Mouse (Mus musculus) midbrain, embryonic 10.5 days (tissue): Measurements from ENCODE around the gene Lrrc40. TPM values are rescaled to one million over a fixed set of nuclear protein-coding genes. Genes with fewer than 3 reads are reported as not detected.
"Not testable (repeated sequence)": the region's sequence is repeated elsewhere in the genome, so short reads cannot be mapped to it uniquely, and the experiment has no call there.

Experiments
- DNase-seq: peaks from one replicate; pipeline ENCODE4 v3.0.0-alpha.2; 2017; ENCODE audit warnings: low spot score
- H3K27ac ChIP-seq: fragments of 300-500 bp; sonication (generic); replicated peaks from 2 replicates; pipeline ENCODE4 v1.5.1; 2016; ENCODE audit warnings: mild to moderate bottlenecking
- H3K27me3 ChIP-seq: fragments of 300-500 bp; sonication (generic); 2 replicates; pipeline ENCODE4 v1.6.1; 2016; ENCODE audit warnings: low read depth, mild to moderate bottlenecking; ENCODE audit not compliant: poor library complexity, severe bottlenecking
- H3K36me3 ChIP-seq: fragments of 300-500 bp; sonication (generic); 2 replicates; pipeline ENCODE4 v1.6.1; 2016; ENCODE audit warnings: mild to moderate bottlenecking, moderate library complexity
- H3K4me1 ChIP-seq: fragments of 300-500 bp; sonication (generic); 2 replicates; pipeline ENCODE4 v1.6.1; 2016
- H3K4me3 ChIP-seq: fragments of 300-500 bp; sonication (generic); 2 replicates; pipeline ENCODE4 v1.5.1; 2016; ENCODE audit warnings: mild to moderate bottlenecking, moderate library complexity
- H3K9me3 ChIP-seq: fragments of 300-500 bp; sonication (generic); replicated peaks from 2 replicates; pipeline ENCODE4 v1.6.1; 2016; ENCODE audit warnings: mild to moderate bottlenecking
- WGBS: fragments of 180-500 bp; shearing (Covaris S2); methylation state at CpG from one replicate; pipeline ENCODE4 v1.1.7; 2016; 5-methylcytosine and 5-hydroxymethylcytosine counted together
- polyA plus RNA-seq: library from polyadenylated mRNA; unstranded; fragments of >200 nt; fragmentation: Nextera tagmentation; extraction: Ambion mirVana; gene quantifications from 2 replicates; pipeline ENCODE4 v1.2.1, GENCODE M21; 2016

The Lrrc40 gene
- polyA plus RNA-seq, 1 experiment from 2014 or later = 91.6 TPM

GRCm38 (mm10) chr3:158102530-158102929 is 66.1 kb downstream of the Lrrc40 start:
- not testable (repeated sequence) for H3K27ac ChIP-seq, H3K27me3 ChIP-seq, H3K9me3 ChIP-seq, H3K36me3 ChIP-seq, DNase-seq, H3K4me3 ChIP-seq, H3K4me1 ChIP-seq
- WGBS = 76% methylated on average over 1 of the region's 1 CpGs

- no peaks in the 10 kb centered on the region for H3K36me3 ChIP-seq
- H3K27me3 ChIP-seq = no peaks in the 10 kb centered on the region
- H3K4me1 ChIP-seq = no peaks in the 10 kb centered on the region
- H3K9me3 ChIP-seq = no peaks in the 10 kb centered on the region
- H3K27ac ChIP-seq = no peak overlapping the region
- DNase-seq = no peak
- no peak overlapping the region for H3K4me3 ChIP-seq
- 78% methylated on average over 2 of the region's 2 CpGs for WGBS
Observed at GRCm38 (mm10) chr3:158103467-158103866, 67.0 kb downstream of the Lrrc40 start.

GRCm38 (mm10) chr3:158105260-158105659 is 68.8 kb downstream of the Lrrc40 start:
- H3K36me3 ChIP-seq = no peaks in the 10 kb centered on the region
- no peaks in the 10 kb centered on the region for H3K9me3 ChIP-seq
- no peak for DNase-seq
- H3K4me1 ChIP-seq = no peaks in the 10 kb centered on the region
- H3K4me3 ChIP-seq = no peak overlapping the region
- 100% methylated on average over 1 of the region's 1 CpGs for WGBS
- H3K27ac ChIP-seq = no peak overlapping the region
- no peaks in the 10 kb centered on the region for H3K27me3 ChIP-seq

Other genes starting within 250 kb of the Lrrc40 start
- 11.9 and 16.8 TPM in 2 replicates for gene Cth, start 111.6 kb upstream of the Lrrc40 start, polyA plus RNA-seq
- gene Ankrd13c, start 89.4 kb upstream of the Lrrc40 start, polyA plus RNA-seq = 17.9 and 22.6 TPM in 2 replicates
- 318 and 320 TPM in 2 replicates for gene Srsf11, start within 50 bp of the Lrrc40 start, polyA plus RNA-seq